Mouse (Mus musculus): ENCODE measurements around the gene Gm1113.
A peak's percentile ranks its signal among the peaks of the same experiment; 100 is the strongest.

The Gm1113 gene

DNA sequence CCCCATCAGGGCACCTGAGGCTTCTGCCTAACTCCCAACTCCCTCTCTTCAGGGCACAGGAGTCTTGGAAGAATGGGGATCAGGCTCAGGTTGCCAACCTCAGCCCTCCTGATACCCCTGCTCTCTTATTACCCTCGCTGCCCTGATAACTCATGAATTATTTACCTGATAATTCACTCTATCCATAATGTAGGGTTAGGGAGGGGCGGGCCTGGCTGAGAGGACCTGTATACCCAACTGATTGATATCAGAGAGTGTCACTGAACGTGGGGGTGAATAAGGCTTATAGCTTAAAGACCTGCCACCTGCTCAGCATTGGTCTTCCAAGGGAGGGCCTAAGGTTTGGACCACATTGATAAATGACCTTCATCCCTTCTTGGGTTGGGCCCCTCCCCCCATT, at the start of gene Gm1113:
TSS of gene Gm1113 (minus strand) at position 101 of the 400 bp plus-strand sequence.
- DNase-seq (ENCODE audit: low spot score in 2 of 2), result no peak

DNA sequence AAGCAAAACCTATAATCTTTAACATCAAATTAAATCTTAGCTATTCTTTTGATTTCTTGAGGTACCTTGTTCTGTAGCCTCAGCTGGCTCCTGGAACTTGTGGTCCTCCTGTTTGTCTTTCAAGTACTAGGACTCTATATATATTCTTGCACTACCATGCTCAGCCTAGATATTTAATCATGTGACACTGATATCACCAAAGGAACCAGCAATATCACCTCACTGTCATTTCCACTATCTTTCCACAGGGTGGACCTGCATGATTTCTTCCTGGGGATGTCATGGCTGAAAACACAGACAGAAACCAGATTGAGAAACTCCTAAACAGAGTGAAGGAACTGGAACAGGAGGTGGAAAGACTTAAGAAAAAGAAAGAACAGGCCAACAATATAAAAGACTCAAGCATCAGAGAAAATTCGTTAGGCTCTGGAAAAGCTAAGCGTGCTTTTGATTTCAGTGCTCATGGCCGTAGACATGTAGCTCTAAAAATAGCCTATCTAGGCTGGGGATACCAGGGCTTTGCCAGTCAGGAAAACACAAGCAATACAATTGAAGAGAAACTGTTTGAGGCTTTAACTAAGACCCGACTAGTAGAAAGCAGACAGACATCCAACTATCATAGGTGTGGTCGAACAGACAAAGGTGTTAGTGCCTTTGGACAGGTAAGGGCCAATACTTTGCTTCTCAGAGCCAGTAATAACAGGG, 46.6 kb upstream of the Gm1113 start:
- no peak for DNase-seq (ENCODE audit: low spot score in 2 of 2)

DNA sequence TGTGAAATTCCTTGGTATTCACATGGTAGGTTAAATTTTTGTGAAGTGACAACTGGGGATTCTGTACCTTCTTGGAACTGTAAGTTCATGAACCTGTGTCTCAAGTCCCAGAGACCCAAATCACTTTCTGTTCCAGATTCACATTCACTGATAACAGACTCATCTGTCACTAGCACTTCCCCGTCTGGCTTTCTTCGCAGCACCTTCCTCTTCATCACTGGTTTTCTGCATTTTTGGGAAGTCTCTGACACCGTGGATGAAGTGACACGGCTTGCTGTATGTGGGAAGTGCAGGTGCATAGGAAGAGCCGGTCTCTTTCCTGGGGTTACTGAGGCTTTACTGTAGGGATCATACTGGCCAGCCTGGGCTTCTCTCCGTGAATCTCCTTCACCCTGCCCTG, 43.5 kb upstream of the Gm1113 start:
- no peak for DNase-seq (ENCODE audit: low spot score in 2 of 2)

DNA sequence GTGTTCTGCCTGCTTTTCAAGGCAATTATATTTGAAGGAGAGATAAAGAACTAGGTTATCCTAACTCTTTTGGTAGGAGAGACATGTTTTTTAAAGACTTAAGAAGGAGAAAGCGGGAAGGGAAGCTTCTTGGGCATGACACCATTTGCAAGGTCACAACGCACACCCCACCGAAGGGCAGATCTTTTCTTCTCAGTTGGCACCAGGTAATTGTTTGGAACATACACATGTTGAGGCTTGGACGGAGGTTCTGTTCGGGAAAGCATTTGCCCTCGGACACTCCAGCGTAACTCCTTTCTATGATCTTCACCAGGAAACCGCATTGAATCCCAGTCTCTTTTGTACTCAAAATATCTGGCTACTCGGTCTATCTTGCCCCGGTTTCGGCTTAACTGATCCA, 43.0 kb upstream of the Gm1113 start:
- DNase-seq (ENCODE audit: low spot score in 2 of 2), result no peak

DNA sequence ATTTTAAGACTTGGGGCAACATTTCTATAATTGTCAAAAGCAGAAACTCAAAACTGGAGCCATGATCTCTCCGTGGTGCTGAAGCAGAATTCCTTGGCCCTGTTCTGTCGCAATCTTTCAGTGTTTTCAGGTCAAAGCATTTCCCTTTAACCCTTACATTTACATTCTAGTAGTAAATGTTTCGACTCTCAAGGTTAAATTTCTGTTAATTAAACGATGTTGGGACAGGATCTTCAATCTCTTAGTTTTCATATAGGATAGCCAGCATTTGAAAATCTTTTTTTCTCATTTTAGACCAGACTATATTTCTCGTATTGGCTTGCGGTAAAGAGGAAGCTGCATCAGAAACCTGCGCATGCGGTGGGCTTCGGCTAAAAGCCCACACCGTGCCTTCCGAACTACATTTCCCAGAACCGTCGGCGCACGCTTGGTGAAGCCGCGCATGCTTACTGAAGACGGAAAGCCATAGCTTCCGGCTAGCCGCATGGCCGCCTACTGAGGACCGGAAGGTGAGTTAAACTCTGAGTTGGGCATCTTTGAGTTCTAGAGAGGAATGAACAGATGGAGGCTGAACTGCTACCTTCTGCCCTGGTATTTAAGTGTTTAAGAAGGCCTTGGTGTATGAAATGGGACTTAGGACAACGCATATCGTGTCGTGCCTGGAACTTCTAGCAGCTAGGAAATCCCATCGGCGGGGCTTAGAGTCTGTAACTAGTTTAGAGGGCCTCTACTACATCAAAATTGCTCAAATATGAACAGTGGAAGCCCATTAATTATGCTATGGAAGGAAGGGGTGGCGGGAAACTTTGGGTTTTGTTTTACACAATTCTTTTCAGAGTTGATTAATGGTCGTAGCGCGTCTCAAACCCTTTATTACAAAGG, 41.2 kb upstream of the Gm1113 start:
- DNase-seq (ENCODE audit: low spot score in 2 of 2), result peak; percentile 66 to 81

- peak; percentile 61 to 62 for DNase-seq (ENCODE audit: low spot score in 2 of 2)
Observed at GRCm38 (mm10) chr9:35558257-35559008, 40.4 kb upstream of the Gm1113 start, which contains the start of the genes Ddx25 and Pus3. Gene Ddx25 (minus strand): TSS chr9:35558528. Gene Pus3 (plus strand): TSS chr9:35558595.

DNA sequence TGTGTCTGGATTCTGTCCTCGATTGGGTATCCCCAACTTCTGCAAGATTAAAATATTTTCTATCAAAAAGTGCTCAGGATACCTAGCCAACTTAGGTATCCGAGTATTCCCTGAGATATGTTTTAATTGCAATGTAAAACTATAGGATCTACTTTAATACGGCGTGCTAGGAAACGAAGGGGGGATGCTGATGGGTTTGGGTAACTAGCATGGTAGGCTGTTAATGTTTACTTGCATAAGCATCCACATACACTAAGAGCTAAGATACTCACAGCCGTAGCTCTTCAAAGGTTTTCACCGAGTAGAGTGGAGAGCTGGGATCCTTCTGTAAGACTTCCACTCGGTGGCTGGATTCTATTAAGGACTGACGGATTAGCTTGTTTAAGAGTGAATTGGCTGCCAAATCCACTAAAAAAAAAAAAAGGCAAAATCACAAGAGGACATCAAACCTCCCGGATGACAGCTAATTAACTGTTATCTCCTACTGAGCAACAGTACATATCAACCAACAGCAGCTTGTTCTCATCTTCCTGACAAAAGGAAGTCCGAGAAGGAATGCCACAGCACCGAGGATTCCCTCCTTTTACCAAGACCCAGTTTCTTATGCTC, 38.5 kb upstream of the Gm1113 start:
- no peak for DNase-seq (ENCODE audit: low spot score in 2 of 2)

- DNase-seq (ENCODE audit: low spot score in 2 of 2), result no peak
Observed at GRCm38 (mm10) chr9:35548455-35548854, 30.4 kb upstream of the Gm1113 start.

DNA sequence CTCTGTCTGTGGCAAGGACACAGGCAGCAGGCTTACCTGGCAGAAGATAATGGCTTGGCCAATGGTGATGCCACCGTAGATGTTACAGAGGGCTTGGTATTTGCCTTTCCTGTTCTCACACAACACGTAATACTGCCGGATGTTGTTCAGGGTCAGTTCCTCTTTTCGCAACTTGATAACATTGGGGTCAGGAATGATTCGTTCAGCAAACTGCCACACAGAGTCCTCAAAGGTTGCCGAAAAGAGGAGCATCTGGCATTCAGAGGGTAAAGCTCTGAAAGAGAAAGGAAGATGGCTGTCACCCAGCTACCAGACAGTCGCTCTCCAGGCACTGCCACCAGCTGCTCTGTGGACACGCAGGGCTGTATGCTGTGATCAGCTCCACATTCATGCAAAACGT, 28.7 kb upstream of the Gm1113 start:
- no peak for DNase-seq (ENCODE audit: low spot score in 2 of 2)

GRCm38 (mm10) chr9:35545704-35546103, 27.6 kb upstream of the Gm1113 start:
- DNase-seq (ENCODE audit: low spot score in 2 of 2), result no peak

DNA sequence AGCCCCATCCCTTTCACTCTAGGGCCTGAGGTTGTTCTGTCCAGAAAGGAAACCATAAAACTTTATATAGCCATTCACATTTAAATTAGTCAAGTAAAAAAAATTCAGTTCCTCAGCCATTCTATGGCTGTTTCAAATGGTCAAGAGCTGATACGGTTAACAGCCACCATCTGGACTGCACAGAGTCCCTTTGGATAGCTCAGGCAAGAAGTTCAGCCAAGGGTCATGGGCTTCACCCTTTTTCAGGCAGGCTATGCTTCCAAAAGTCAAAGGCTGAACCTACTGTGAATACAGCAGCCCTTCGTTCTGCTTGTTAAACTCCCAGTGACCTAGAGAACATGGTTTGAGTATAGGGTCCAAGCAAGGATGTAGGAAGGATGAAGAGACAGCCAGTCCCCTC, 26.6 kb upstream of the Gm1113 start:
- no peak for DNase-seq (ENCODE audit: low spot score in 2 of 2)

DNA sequence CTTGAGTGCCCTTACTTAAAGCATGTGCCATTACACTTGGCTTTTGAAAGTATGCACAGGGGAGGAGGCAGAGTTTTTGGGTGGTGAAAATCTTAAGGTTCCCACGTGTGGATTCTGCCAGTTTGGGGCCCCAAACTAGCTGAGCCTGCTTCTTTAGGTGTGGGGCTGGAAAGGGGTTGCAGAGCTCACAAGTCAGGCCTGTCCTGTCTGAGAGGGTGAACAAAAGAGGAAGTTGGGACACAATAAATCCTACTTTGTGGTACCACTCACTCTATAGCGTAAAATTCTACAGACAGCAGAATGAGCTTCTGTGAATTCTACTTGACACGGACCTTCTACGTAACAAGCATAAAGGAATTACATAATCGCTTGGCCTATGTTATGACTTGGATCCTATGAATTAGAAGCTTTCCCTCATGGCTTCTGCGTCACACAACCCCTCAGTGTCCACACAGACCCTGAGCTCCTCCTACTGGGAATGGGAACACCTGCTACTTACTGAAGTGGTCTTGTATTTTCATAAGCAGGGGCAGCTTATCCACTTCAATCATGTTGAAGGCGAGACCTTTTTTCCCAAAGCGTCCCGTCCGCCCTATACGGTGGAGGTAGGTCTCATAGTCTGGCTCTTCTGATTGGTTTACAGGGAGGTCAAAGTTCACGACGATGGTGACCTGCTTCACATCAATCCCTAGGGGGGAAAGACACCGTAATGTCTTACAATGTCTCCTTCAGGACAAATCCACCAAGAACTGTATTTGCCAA, 25.2 kb upstream of the Gm1113 start:
- DNase-seq (ENCODE audit: low spot score in 2 of 2), result no peak

DNA sequence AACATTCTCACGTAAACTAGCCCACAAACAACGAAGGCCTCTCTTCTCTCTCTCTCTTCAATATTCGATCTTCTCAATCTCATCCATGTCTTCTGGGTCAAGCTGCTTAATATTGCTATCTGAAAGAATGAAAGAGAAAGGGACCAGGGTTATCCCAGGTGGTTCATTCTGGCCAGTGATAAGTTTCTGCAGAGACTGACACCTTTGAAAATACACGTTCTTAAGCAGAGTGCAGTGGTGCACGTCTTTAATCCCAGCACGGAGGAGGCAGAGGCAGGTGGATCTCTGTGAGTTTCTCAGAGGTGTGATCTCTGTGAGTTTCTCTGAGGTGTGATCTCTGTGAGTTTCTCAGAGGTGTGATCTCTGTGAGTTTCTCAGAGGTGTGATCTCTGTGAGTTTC, 23.9 kb upstream of the Gm1113 start:
- DNase-seq (ENCODE audit: low spot score in 2 of 2), result no peak

DNA sequence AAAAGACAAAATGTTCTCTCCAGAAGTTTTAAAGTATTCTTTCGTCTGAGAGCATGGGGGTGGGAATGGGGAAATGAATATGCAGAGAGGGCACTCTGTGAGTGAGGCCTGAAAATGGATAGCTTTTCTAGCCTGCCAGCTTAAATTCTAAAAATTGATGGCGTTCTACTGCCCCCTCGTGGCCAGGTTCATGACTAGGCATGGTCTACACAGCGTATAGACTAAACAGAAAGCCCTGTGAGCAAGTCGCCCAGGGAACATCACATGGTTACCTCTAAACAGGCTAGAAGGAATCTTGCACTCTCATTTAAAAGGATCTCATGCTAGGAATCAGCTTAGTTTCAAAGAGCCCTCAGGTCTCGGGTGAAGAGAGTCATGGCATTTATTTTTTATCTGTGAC, 23.4 kb upstream of the Gm1113 start:
- DNase-seq (ENCODE audit: low spot score in 2 of 2), result peak; percentile 71 to 72

GRCm38 (mm10) chr9:35541024-35541423, 23.0 kb upstream of the Gm1113 start:
- DNase-seq (ENCODE audit: low spot score in 2 of 2), result no peak

DNA sequence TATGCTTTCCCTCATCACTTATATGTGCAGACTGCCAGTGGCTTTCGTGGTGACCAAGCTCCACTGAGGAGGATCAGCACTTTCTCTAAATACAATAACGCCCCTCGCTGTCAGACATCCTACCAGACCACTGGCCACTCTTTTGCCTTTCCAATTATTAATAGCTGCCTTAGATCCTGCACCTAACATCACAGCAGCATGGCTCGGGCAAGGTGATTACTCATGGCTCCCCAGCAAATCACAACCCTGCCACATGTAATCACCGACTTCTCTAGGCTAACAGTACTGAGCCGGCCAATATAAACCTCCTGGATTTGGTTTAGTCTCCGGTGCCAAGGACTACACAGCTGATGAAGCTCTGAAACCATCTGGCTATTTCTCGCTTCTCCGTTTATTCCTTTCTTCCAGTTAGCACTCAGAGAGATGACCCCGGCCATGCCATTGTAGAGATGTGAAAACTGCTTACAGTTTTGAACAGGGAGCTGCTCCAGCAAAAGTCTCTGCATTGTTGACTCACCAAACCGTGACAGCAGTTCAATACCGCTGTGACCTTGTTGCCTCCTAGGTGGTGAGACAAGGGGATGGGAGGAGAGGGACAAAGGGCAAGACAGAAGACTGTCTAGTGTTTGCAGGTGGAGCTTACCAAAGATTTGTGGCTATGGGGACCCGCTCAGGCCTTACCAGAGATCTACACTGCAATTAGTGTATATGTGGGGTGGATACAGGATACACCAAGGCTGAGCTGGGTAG, 21.1 kb upstream of the Gm1113 start:
- no peak for DNase-seq (ENCODE audit: low spot score in 2 of 2)

GRCm38 (mm10) chr9:35535876-35536275, 17.8 kb upstream of the Gm1113 start:
- no peak for DNase-seq (ENCODE audit: low spot score in 2 of 2)

DNA sequence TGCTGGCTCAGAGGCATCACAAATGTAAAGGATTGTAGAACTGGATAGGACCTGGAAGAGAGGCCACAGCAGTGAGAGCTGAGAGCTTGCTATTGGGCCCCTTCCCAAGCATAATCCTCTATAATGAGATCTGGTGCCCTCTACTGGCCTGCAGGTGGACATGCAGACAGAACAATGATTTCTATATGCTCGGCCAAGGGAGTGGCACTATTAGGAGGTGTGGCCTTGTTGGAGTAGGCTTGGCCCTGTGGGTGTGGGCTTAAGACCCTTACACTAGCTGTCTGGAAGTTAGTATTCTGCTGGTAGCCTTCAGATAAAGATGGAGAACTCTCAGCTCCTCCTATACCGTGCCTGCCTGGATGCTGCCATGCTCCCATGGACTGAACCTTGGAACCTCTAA, 17.0 kb upstream of the Gm1113 start:
- peak in 1 of 2 experiments; percentile 34 for DNase-seq (ENCODE audit: low spot score in 2 of 2)

- no peak for DNase-seq (ENCODE audit: low spot score in 2 of 2)
Observed at GRCm38 (mm10) chr9:35533266-35533665, 15.2 kb upstream of the Gm1113 start.

- DNase-seq (ENCODE audit: low spot score in 2 of 2), result no peak
Observed at GRCm38 (mm10) chr9:35529796-35530195, 11.7 kb upstream of the Gm1113 start.

Data from frontal cortex, postnatal 25 days (tissue).